Mouse (Mus musculus): ENCODE data around the gene Chil5.

DNA sequence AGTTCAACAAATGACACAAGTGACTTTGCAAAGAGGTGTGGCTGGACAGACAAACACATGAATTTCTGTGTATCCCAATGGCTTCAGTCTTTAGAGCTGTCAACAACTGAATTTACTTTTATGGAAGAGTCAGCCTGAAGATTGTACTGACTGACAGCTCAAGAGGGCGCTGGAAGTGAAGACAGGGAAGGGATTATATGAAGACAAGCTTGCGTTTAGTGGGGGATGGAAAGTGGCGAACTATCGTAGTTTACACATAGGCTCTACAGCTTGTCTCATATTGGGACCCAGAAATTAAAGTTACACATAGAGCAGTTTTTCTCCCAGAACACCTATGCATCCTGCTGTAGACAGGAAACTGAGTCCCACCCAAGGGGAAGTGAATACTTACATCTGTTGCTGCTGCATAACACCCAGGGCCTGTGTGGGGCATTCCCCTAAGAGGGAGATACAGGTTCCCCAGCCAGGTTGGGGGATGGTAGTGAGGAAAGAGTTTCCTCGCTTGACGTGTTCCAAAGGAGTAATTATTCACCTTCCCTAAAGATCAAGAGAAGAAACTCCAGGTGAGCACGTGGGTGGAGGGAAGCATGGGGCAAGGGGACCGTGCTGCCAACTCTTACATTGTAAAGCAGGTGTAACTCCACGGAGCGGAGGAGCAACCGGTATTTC, 31.8 kb downstream of the Chil5 start:
- no peak for TF ChIP-seq CTCF (IDR thresholded peaks at IDR 0.05)
- no peak for TF ChIP-seq POLR2A (IDR thresholded peaks at IDR 0.05; ENCODE audit: insufficient read depth, low read depth, low read length)

Measured in heart, adult 2 months (tissue).